Mouse (Mus musculus): ENCODE data around the gene Dync2li1. TPM values are rescaled to one million over a fixed set of nuclear protein-coding genes. Genes with fewer than 3 reads are reported as not detected.

Dync2li1 gene
- 0.09 and 0.31 TPM in 2 replicates for polyA plus RNA-seq (2012; rRNA removed)

GRCm38 (mm10) chr17:84626276-84626856, at the start of gene Dync2li1:
Dync2li1 (plus strand) TSS chr17:84626496.

DNA sequence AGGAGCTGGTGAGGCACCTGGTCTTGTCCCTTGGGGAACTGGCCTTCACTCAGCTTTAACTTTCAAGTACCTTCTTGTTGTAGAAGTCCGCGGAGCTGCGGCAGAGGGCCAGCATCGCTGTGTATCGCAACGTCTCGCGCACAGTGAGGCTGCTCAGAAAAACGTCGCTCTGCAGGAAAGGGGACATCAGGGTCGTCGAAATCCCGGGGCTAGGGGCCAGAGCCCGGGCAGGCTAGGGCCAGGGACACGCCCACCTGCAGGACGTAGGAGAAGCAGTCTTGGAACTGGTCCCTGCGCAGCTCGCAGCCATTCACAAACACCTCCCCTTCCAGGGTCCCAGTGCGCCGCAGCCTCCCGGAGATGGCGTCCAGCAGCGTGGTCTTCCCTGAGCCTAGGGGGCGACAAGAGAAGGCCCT, 49.7 kb downstream of the Dync2li1 start, which contains the start of gene Abcg8:
Gene Abcg8 (plus strand): TSS at position 352 of the 416 bp plus-strand sequence.

GRCm38 (mm10) chr17:84682734-84683717, 56.7 kb downstream of the Dync2li1 start, which contains the start of gene Abcg5:
Abcg5 (minus strand) TSS chr17:84683011.

Other genes starting within 250 kb of the Dync2li1 start
- 2.3 and 3.4 TPM in 2 replicates for gene Thada, start 160.3 kb upstream of the Dync2li1 start, polyA plus RNA-seq (2012; rRNA removed)
- gene Plekhh2, start 114.6 kb upstream of the Dync2li1 start, polyA plus RNA-seq (2012; rRNA removed), result 0.89 and 1.7 TPM in 2 replicates
- gene Abcg8, start 49.8 kb downstream of the Dync2li1 start, polyA plus RNA-seq (2012; rRNA removed), result 0.13 and 0.36 TPM in 2 replicates
- gene Abcg5, start 56.5 kb downstream of the Dync2li1 start, polyA plus RNA-seq (2012; rRNA removed), result 1.0 and 1.1 TPM in 2 replicates
- 3.7 and 5.2 TPM in 2 replicates for gene Lrpprc, start 164.3 kb downstream of the Dync2li1 start, polyA plus RNA-seq (2012; rRNA removed)